In the genomic region with DNA sequence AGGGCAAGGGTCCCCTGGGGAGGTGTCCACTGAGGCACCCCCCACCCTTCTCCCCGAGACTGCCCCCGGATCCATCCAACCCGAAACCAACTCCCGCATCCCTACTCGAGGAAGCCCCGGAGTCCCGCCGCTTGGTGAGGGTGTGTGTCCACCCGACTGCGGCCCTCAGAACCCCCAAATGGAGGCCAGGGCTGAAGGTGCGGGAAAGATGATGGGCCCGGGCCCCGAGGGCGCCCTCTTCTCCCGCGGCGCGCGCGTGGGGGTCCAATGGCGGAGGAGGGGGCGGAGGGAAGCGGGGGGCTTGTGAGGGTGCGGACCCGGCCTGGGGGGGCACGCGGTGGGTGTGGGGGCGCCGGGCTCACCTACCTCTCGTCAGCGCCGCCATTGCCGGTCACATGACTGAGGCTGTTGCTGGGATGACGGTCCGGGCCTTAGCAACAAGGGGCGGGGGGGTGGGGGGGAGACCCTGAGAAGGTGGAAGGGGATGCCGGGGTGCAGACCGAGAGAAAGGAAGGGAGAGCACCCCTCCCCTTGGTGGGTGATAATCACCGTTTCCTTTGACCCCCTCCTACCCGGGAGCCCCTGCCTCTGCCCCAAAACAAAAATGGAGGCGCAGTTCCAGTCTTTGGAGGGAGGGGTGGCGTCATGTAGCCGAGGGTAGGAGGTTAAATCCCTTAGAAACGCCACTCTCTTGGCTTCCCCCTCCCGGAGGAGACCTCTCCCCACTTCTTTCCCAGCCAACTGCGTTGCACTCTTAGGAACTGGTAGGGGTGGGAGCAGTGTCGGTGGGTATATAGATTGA, we compare ENCODE assay signal across 8 mouse cellular contexts. TPM values are rescaled to one million over a fixed set of nuclear protein-coding genes. Genes with fewer than 3 reads are reported as not detected.
DNase-seq lines count a peak whose midpoint lies in the region; ATAC-seq and TF ChIP-seq lines count a peak whose summit lies in the region.

A gene (minus strand): TSS at position 401 of the 802 bp plus-strand sequence.

- H3K79me2 ChIP-seq in C2C12 (ENCODE audit: control insufficient read depth, insufficient read depth): peaks cover 19% of the 10 kb centered on the region

- WGBS in heart, embryonic 10.5 days: under 1% methylated on average over 40 of the region's 47 CpGs
- WGBS in liver, embryonic 14.5 days (ENCODE audit: insufficient replicate concordance): 1% methylated on average over 32 of the region's 47 CpGs
- under 1% methylated on average over 28 of the region's 47 CpGs for WGBS in neural tube, embryonic 15.5 days

- peaks cover 4% of the 10 kb centered on the region for H3K79me3 ChIP-seq in C2C12 (ENCODE audit: low read depth)

- H3ac ChIP-seq in C2C12 (ENCODE audit: control insufficient read depth, insufficient read length, low read depth): peak within 1 kb of the TSS; percentile 91

- H3K9me3 ChIP-seq in heart, embryonic 10.5 days: no peaks in the 10 kb centered on the region
- no peaks in the 10 kb centered on the region for H3K9me3 ChIP-seq in liver, embryonic 14.5 days (ENCODE audit: control insufficient read depth, low read length)
- no peaks in the 10 kb centered on the region for H3K9me3 ChIP-seq in neural tube, embryonic 15.5 days (replicated peaks)

- H3K4me3 ChIP-seq in C2C12 (ENCODE audit: insufficient read depth, poor library complexity, severe bottlenecking): peak within 1 kb of the TSS; percentile 74
- H3K4me3 ChIP-seq in heart, embryonic 10.5 days: peak within 1 kb of the TSS; percentile 94
- H3K4me3 ChIP-seq in liver, embryonic 14.5 days (ENCODE audit: insufficient read depth in 1 of 2, low read depth in 2 of 2, low read length in 2 of 2): peak within 1 kb of the TSS; percentile 58 to 89
- peak within 1 kb of the TSS; percentile 94 for H3K4me3 ChIP-seq in neural tube, embryonic 15.5 days (replicated peaks)

- peak; percentile 55 for ATAC-seq in liver, embryonic 14.5 days (ENCODE audit: insufficient read depth)
- ATAC-seq in neural tube, embryonic 15.5 days (ENCODE audit: low FRiP score): peak; percentile 73

- no peak for TF ChIP-seq EP300 in liver, embryonic 14.5 days (IDR thresholded peaks at IDR 0.05; ENCODE audit: low read depth)

- H3K36me3 ChIP-seq in C2C12 (ENCODE audit: control insufficient read depth, insufficient read depth): peaks cover 36% of the 10 kb centered on the region
- peaks cover 45% of the 10 kb centered on the region for H3K36me3 ChIP-seq in heart, embryonic 10.5 days
- H3K36me3 ChIP-seq in liver, embryonic 14.5 days (replicated peaks; ENCODE audit: control insufficient read depth, insufficient read depth, low read depth): peaks cover 34% of the 10 kb centered on the region
- H3K36me3 ChIP-seq in neural tube, embryonic 15.5 days: peaks cover 51% of the 10 kb centered on the region

- H3K27ac ChIP-seq in heart, embryonic 10.5 days: peak within 1 kb of the TSS; percentile 97
- H3K27ac ChIP-seq in liver, embryonic 14.5 days: peak within 1 kb of the TSS; percentile 82
- H3K27ac ChIP-seq in neural tube, embryonic 15.5 days (replicated peaks): peak within 1 kb of the TSS; percentile 93

- DNase-seq in Muller cell, postnatal 12 days (ENCODE audit: inconsistent ontology term): peak; percentile 50
- peak; percentile 72 for DNase-seq in embryo, embryonic 9.5 days (ENCODE audit: extremely low spot score)
- DNase-seq in heart, embryonic 10.5 days (ENCODE audit: low spot score): no peak
- peak; percentile 46 for DNase-seq in kidney, adult 9 months
- no peak for DNase-seq in liver, embryonic 14.5 days (ENCODE audit: low read depth in 3 of 3, low spot score in 3 of 3)
- DNase-seq in spleen, adult 12 weeks (ENCODE audit: low spot score): no peak

- peaks cover 65% of the 10 kb centered on the region for H3K4me1 ChIP-seq in heart, embryonic 10.5 days
- H3K4me1 ChIP-seq in liver, embryonic 14.5 days (replicated peaks; ENCODE audit: control insufficient read depth in 2 of 2, insufficient read depth in 2 of 2, low read length in 1 of 2): peaks cover 30 to 31% of the 10 kb centered on the region in 2 experiments
- H3K4me1 ChIP-seq in neural tube, embryonic 15.5 days: peaks cover 46% of the 10 kb centered on the region

- no peaks in the 10 kb centered on the region for H3K27me3 ChIP-seq in C2C12 (ENCODE audit: control insufficient read depth, insufficient read depth, insufficient read length)
- H3K27me3 ChIP-seq in heart, embryonic 10.5 days (ENCODE audit: insufficient read depth, poor library complexity, severe bottlenecking): no peaks in the 10 kb centered on the region
- no peaks in the 10 kb centered on the region for H3K27me3 ChIP-seq in liver, embryonic 14.5 days (ENCODE audit: control insufficient read depth, insufficient read depth, low read length)
- H3K27me3 ChIP-seq in neural tube, embryonic 15.5 days (replicated peaks): no peaks in the 10 kb centered on the region

- H3K9ac ChIP-seq in liver, embryonic 14.5 days (replicated peaks): peak within 1 kb of the TSS; percentile 97
- H3K9ac ChIP-seq in neural tube, embryonic 15.5 days (replicated peaks): peak within 1 kb of the TSS; percentile 95

- TF ChIP-seq CTCF in C2C12 (IDR thresholded peaks at IDR 0.05; ENCODE audit: control insufficient read depth, insufficient read depth, insufficient read length): no peak
- no peak for TF ChIP-seq CTCF in liver, embryonic 14.5 days (IDR thresholded peaks at IDR 0.05; ENCODE audit: low read depth)

- peak within 1 kb of the TSS; percentile 94 for H3K4me2 ChIP-seq in liver, embryonic 14.5 days (ENCODE audit: low read depth)
- peak within 1 kb of the TSS; percentile 94 for H3K4me2 ChIP-seq in neural tube, embryonic 15.5 days

TF ChIP-seq in C2C12, 6 proteins besides CTCF, POLR2A, EP300 and RAD21:
- no peak for TF ChIP-seq MYOG (IDR thresholded peaks at IDR 0.05; ENCODE audit: control insufficient read depth, extremely low read depth, insufficient read length)
- TF ChIP-seq USF1 (IDR thresholded peaks at IDR 0.05; ENCODE audit: low read depth): peak; percentile 56

RNA-seq across cellular contexts. Expression of the gene that starts here (rescaled TPM):
- 24.4 TPM for polyA plus RNA-seq in C2C12 (2012; fragmentation: generic; extraction: Trizol)
- 78.4 and 91.4 TPM in 2 replicates for polyA plus RNA-seq in heart, embryonic 10.5 days (2016; fragmentation: Nextera tagmentation; extraction: Ambion mirVana)
- polyA plus RNA-seq in liver, embryonic 14.5 days (2012; rRNA removed): 35.9 and 38.6 TPM in 2 replicates
- polyA plus RNA-seq in liver, embryonic 14.5 days (2014; fragmentation: Nextera tagmentation; extraction: Ambion mirVana): 11.2 and 15.0 TPM in 2 replicates
- polyA plus RNA-seq in neural tube, embryonic 15.5 days (2015; fragmentation: Nextera tagmentation; extraction: Ambion mirVana): 211 and 245 TPM in 2 replicates

Comparison
In these comparisons a context has a peak if more than half of its experiments do, and no peak if none do; other contexts are left out.
1. DNase-seq: peak in Muller cell, postnatal 12 days (single experiment), embryo, embryonic 9.5 days (single experiment) and kidney, adult 9 months (single experiment); none in heart, embryonic 10.5 days (single experiment), liver, embryonic 14.5 days (0 of 3) and spleen, adult 12 weeks (single experiment).
2. Peak in every context shown above with its lines, with median percentiles within 50 percentile points of each other: H3K4me3 ChIP-seq and H3K27ac ChIP-seq.